Mouse (Mus musculus): Measurements from ENCODE around the gene Arg2. TPM values are rescaled to one million over a fixed set of nuclear protein-coding genes. Genes with fewer than 3 reads are reported as not detected.
"Not testable (repeated sequence)": the region's sequence is repeated elsewhere in the genome, so short reads cannot be mapped to it uniquely, and the experiment has no call there.

Gene Arg2
- polyA plus RNA-seq, 1 experiment, result 5.1 TPM

GRCm38 (mm10) chr12:79169173-79169572 lies 38.6 kb downstream of the Arg2 start:
- Histone ChIP-seq H3K36me3 (ENCODE audit: control insufficient read depth, insufficient read depth, low read length) (peaks cover 20% of the 10 kb centered on the region), H3K4me1 (replicated peaks; ENCODE audit: control insufficient read depth, insufficient read depth, low read length) (peaks cover 3% of the 10 kb centered on the region), H3K4me3 (ENCODE audit: control insufficient read depth, insufficient read depth, low read length) (no peak overlapping the region), H3K27ac (ENCODE audit: control insufficient read depth, insufficient read depth, low read length) (no peak overlapping the region), H3K27me3 (ENCODE audit: control insufficient read depth, insufficient read depth, low read length) (no peaks in the 10 kb centered on the region)
- no peak for DNase-seq
- no peak for TF ChIP-seq POLR2A (IDR thresholded peaks at IDR 0.05; ENCODE audit: control insufficient read depth, extremely low read depth, insufficient read depth, low read length, poor library complexity)
- TF ChIP-seq CTCF (IDR thresholded peaks at IDR 0.05; ENCODE audit: borderline replicate concordance, control insufficient read depth, extremely low read depth, insufficient read depth, low read length, poor library complexity), result no peak

GRCm38 (mm10) chr12:79170421-79170820 lies 39.8 kb downstream of the Arg2 start:
- 89% methylated on average over 3 of the region's 3 CpGs for WGBS
- peaks cover 12% of the 10 kb centered on the region for H3K36me3 ChIP-seq (ENCODE audit: control insufficient read depth, insufficient read depth, low read length)
- no peak for DNase-seq
- H3K4me3 ChIP-seq (ENCODE audit: control insufficient read depth, insufficient read depth, low read length), result no peak overlapping the region
- H3K4me1 ChIP-seq (replicated peaks; ENCODE audit: control insufficient read depth, insufficient read depth, low read length), result peaks cover 3% of the 10 kb centered on the region
- TF ChIP-seq POLR2A (IDR thresholded peaks at IDR 0.05; ENCODE audit: control insufficient read depth, extremely low read depth, insufficient read depth, low read length, poor library complexity) (no peak), CTCF (IDR thresholded peaks at IDR 0.05; ENCODE audit: borderline replicate concordance, control insufficient read depth, extremely low read depth, insufficient read depth, low read length, poor library complexity) (no peak)
- no peak overlapping the region for H3K27ac ChIP-seq (ENCODE audit: control insufficient read depth, insufficient read depth, low read length)
- H3K27me3 ChIP-seq (ENCODE audit: control insufficient read depth, insufficient read depth, low read length), result no peaks in the 10 kb centered on the region

GRCm38 (mm10) chr12:79171269-79171995 lies 40.9 kb downstream of the Arg2 start:
- Histone ChIP-seq H3K36me3 (ENCODE audit: control insufficient read depth, insufficient read depth, low read length) (peaks cover 14% of the 10 kb centered on the region), H3K4me3 (ENCODE audit: control insufficient read depth, insufficient read depth, low read length) (peak overlapping the region; percentile 87), H3K4me1 (replicated peaks; ENCODE audit: control insufficient read depth, insufficient read depth, low read length) (peaks cover 3% of the 10 kb centered on the region), H3K27ac (ENCODE audit: control insufficient read depth, insufficient read depth, low read length) (no peak overlapping the region), H3K27me3 (ENCODE audit: control insufficient read depth, insufficient read depth, low read length) (no peaks in the 10 kb centered on the region)
- peak; percentile 2 for DNase-seq
- WGBS, result 29% methylated on average over 12 of the region's 12 CpGs
- TF ChIP-seq CTCF (IDR thresholded peaks at IDR 0.05; ENCODE audit: borderline replicate concordance, control insufficient read depth, extremely low read depth, insufficient read depth, low read length, poor library complexity) (no peak), POLR2A (IDR thresholded peaks at IDR 0.05; ENCODE audit: control insufficient read depth, extremely low read depth, insufficient read depth, low read length, poor library complexity) (no peak)

- DNase-seq, result peak; percentile 86
- Histone ChIP-seq H3K27ac (ENCODE audit: control insufficient read depth, insufficient read depth, low read length) (peak within 1 kb of the TSS; percentile 8; the same call in 1 of the 2 replicates), H3K36me3 (ENCODE audit: control insufficient read depth, insufficient read depth, low read length) (peaks cover 10% of the 10 kb centered on the region), H3K27me3 (ENCODE audit: control insufficient read depth, insufficient read depth, low read length) (no peaks in the 10 kb centered on the region), H3K4me1 (replicated peaks; ENCODE audit: control insufficient read depth, insufficient read depth, low read length) (peaks cover 3% of the 10 kb centered on the region), H3K4me3 (ENCODE audit: control insufficient read depth, insufficient read depth, low read length) (peak within 1 kb of the TSS; percentile 87)
- WGBS, result under 1% methylated on average over 73 of the region's 73 CpGs
- peak; percentile 81 for TF ChIP-seq POLR2A (IDR thresholded peaks at IDR 0.05; ENCODE audit: control insufficient read depth, extremely low read depth, insufficient read depth, low read length, poor library complexity)
- TF ChIP-seq CTCF (IDR thresholded peaks at IDR 0.05; ENCODE audit: borderline replicate concordance, control insufficient read depth, extremely low read depth, insufficient read depth, low read length, poor library complexity), result peak; percentile 65
These were observed 41.7 kb downstream of the Arg2 start, which contains the start of gene Vti1b for GRCm38 (mm10) chr12:79172019-79172941. Vti1b (minus strand) TSS chr12:79172667.

- peaks cover 3% of the 10 kb centered on the region for H3K4me1 ChIP-seq (replicated peaks; ENCODE audit: control insufficient read depth, insufficient read depth, low read length)
- 95% methylated on average over 5 of the region's 5 CpGs for WGBS
- TF ChIP-seq POLR2A (IDR thresholded peaks at IDR 0.05; ENCODE audit: control insufficient read depth, extremely low read depth, insufficient read depth, low read length, poor library complexity), result no peak
- no peak for TF ChIP-seq CTCF (IDR thresholded peaks at IDR 0.05; ENCODE audit: borderline replicate concordance, control insufficient read depth, extremely low read depth, insufficient read depth, low read length, poor library complexity)
These were observed 43.1 kb downstream of the Arg2 start for GRCm38 (mm10) chr12:79173721-79174120.

GRCm38 (mm10) chr12:79175998-79176397 lies 45.4 kb downstream of the Arg2 start:
- Histone ChIP-seq H3K27me3 (ENCODE audit: control insufficient read depth, insufficient read depth, low read length) (no peaks in the 10 kb centered on the region), H3K27ac (ENCODE audit: control insufficient read depth, insufficient read depth, low read length) (no peak overlapping the region), H3K4me1 (replicated peaks; ENCODE audit: control insufficient read depth, insufficient read depth, low read length) (peaks cover 3% of the 10 kb centered on the region), H3K4me3 (ENCODE audit: control insufficient read depth, insufficient read depth, low read length) (no peak overlapping the region), H3K36me3 (ENCODE audit: control insufficient read depth, insufficient read depth, low read length) (peaks cover 22% of the 10 kb centered on the region)
- 97% methylated on average over 5 of the region's 5 CpGs for WGBS
- no peak for TF ChIP-seq CTCF (IDR thresholded peaks at IDR 0.05; ENCODE audit: borderline replicate concordance, control insufficient read depth, extremely low read depth, insufficient read depth, low read length, poor library complexity)
- TF ChIP-seq POLR2A (IDR thresholded peaks at IDR 0.05; ENCODE audit: control insufficient read depth, extremely low read depth, insufficient read depth, low read length, poor library complexity), result no peak
- DNase-seq, result no peak

More at GRCm38 (mm10) chr12:79173721-79174120, 43.1 kb downstream of the Arg2 start:
- Histone ChIP-seq H3K27ac (ENCODE audit: control insufficient read depth, insufficient read depth, low read length) (no peak overlapping the region), H3K4me3 (ENCODE audit: control insufficient read depth, insufficient read depth, low read length) (no peak overlapping the region), H3K36me3 (ENCODE audit: control insufficient read depth, insufficient read depth, low read length) (peaks cover 10% of the 10 kb centered on the region), H3K27me3 (ENCODE audit: control insufficient read depth, insufficient read depth, low read length) (no peaks in the 10 kb centered on the region)
- DNase-seq, result no peak

- not testable (repeated sequence) for H3K4me3 ChIP-seq (ENCODE audit: control insufficient read depth, insufficient read depth, low read length); H3K27ac ChIP-seq (ENCODE audit: control insufficient read depth, insufficient read depth, low read length); H3K4me1 ChIP-seq (replicated peaks; ENCODE audit: control insufficient read depth, insufficient read depth, low read length); DNase-seq; H3K27me3 ChIP-seq (ENCODE audit: control insufficient read depth, insufficient read depth, low read length)
- 93% methylated on average over 5 of the region's 6 CpGs for WGBS
- peaks cover 65% of the 10 kb centered on the region for H3K36me3 ChIP-seq (ENCODE audit: control insufficient read depth, insufficient read depth, low read length)
These were observed 54.6 kb downstream of the Arg2 start for GRCm38 (mm10) chr12:79185160-79185559.

Data from thymus, adult 2 months (tissue).